Mouse (Mus musculus): Measurements from ENCODE around the gene Rreb1. TPM values are rescaled to one million over a fixed set of nuclear protein-coding genes. Genes with fewer than 3 reads are reported as not detected.

The Rreb1 gene
- polyA plus RNA-seq, 2 experiments: 19.0 to 21.4 TPM

DNA sequence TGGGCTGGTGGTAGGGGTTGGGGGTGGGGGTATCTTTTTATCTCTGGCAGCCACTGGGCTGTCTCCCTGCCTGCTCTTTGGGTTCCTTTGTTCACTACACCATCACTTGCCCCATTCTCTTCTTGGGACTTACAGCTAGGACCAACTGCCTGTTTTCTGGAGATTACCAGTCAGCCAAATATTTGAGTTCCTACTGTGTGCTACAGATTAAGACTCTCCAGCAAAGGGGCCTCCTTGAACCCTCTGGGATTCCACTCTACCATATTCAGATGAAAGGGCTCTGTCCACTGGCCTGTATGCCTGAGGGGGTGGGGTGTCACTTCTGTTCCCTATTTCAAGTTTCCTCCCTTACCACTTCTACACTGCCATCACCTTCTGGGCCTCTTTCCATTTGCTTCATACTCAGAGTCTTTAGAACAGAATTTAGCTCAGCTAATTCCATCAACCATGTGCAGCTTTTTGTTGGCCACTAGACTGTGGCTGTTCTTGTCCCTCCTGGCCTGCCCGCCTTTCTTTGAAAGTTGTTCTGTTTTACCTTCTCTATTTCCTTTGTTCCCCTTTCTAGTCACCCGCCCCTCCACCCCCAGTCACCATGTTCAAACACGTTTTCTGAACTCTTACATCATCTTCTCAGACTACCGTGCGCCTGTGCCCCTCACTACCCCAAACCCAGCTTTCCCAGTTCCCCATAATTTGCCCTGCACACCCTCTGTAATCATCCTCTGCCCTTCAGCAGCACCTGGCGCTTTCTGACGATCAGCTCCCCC, 95.1 kb downstream of the Rreb1 start:
- H3K4me3 ChIP-seq (replicated peaks; ENCODE audit: low read length): no peak overlapping the region
- ATAC-seq (ENCODE audit: low FRiP score, low read depth) (no peak), DNase-seq (ENCODE audit: low spot score) (no peak)
- 67% methylated on average over 7 of the region's 7 CpGs for WGBS
- H3K27ac ChIP-seq (replicated peaks; ENCODE audit: low read depth, low read length): no peak overlapping the region
- H3K9me3 ChIP-seq (ENCODE audit: control insufficient read depth, low read length): no peaks in the 10 kb centered on the region
- no peak for TF ChIP-seq POLR2A (IDR thresholded peaks at IDR 0.05; ENCODE audit: borderline replicate concordance, extremely low read depth, insufficient read depth, insufficient read length)
- H3K27me3 ChIP-seq (ENCODE audit: control insufficient read depth, insufficient read depth, low read length): no peaks in the 10 kb centered on the region
- H3K36me3 ChIP-seq (ENCODE audit: control insufficient read depth, insufficient read depth, low read length): no peaks in the 10 kb centered on the region; the same call in 1 of the 2 replicates
- H3K9ac ChIP-seq (ENCODE audit: low read depth, low read length, severe bottlenecking): no peak overlapping the region
- no peak overlapping the region for H3K4me2 ChIP-seq (replicated peaks; ENCODE audit: low read depth, low read length, severe bottlenecking)
- peaks cover 12% of the 10 kb centered on the region for H3K4me1 ChIP-seq (ENCODE audit: control insufficient read depth, insufficient read depth, low read length)

GRCm38 (mm10) chr13:37875919-37876318, 97.7 kb downstream of the Rreb1 start:
- Histone ChIP-seq H3K4me3 (replicated peaks; ENCODE audit: low read length) (no peak overlapping the region), H3K4me2 (replicated peaks; ENCODE audit: low read depth, low read length, severe bottlenecking) (no peak overlapping the region), H3K9me3 (ENCODE audit: control insufficient read depth, low read length) (no peaks in the 10 kb centered on the region), H3K27ac (replicated peaks; ENCODE audit: low read depth, low read length) (no peak overlapping the region), H3K4me1 (ENCODE audit: control insufficient read depth, insufficient read depth, low read length) (peaks cover 35% of the 10 kb centered on the region), H3K27me3 (ENCODE audit: control insufficient read depth, insufficient read depth, low read length) (no peaks in the 10 kb centered on the region), H3K36me3 (ENCODE audit: control insufficient read depth, insufficient read depth, low read length) (no peaks in the 10 kb centered on the region), H3K9ac (ENCODE audit: low read depth, low read length, severe bottlenecking) (no peak overlapping the region)
- DNase-seq (ENCODE audit: low spot score): no peak
- ATAC-seq (ENCODE audit: low FRiP score, low read depth): no peak
- 83% methylated on average over 2 of the region's 2 CpGs for WGBS
- no peak for TF ChIP-seq POLR2A (IDR thresholded peaks at IDR 0.05; ENCODE audit: borderline replicate concordance, extremely low read depth, insufficient read depth, insufficient read length)

- Histone ChIP-seq H3K27me3 (ENCODE audit: control insufficient read depth, insufficient read depth, low read length) (no peaks in the 10 kb centered on the region), H3K4me2 (replicated peaks; ENCODE audit: low read depth, low read length, severe bottlenecking) (no peak overlapping the region), H3K9me3 (ENCODE audit: control insufficient read depth, low read length) (no peaks in the 10 kb centered on the region), H3K4me1 (ENCODE audit: control insufficient read depth, insufficient read depth, low read length) (peaks cover 35% of the 10 kb centered on the region), H3K36me3 (ENCODE audit: control insufficient read depth, insufficient read depth, low read length) (no peaks in the 10 kb centered on the region), H3K4me3 (replicated peaks; ENCODE audit: low read length) (no peak overlapping the region), H3K9ac (ENCODE audit: low read depth, low read length, severe bottlenecking) (no peak overlapping the region), H3K27ac (replicated peaks; ENCODE audit: low read depth, low read length) (no peak overlapping the region)
- 80% methylated on average over 5 of the region's 5 CpGs for WGBS
- ATAC-seq (ENCODE audit: low FRiP score, low read depth): no peak
- no peak for TF ChIP-seq POLR2A (IDR thresholded peaks at IDR 0.05; ENCODE audit: borderline replicate concordance, extremely low read depth, insufficient read depth, insufficient read length)
- no peak for DNase-seq (ENCODE audit: low spot score)
Observed at GRCm38 (mm10) chr13:37876366-37876765, 98.2 kb downstream of the Rreb1 start.

DNA sequence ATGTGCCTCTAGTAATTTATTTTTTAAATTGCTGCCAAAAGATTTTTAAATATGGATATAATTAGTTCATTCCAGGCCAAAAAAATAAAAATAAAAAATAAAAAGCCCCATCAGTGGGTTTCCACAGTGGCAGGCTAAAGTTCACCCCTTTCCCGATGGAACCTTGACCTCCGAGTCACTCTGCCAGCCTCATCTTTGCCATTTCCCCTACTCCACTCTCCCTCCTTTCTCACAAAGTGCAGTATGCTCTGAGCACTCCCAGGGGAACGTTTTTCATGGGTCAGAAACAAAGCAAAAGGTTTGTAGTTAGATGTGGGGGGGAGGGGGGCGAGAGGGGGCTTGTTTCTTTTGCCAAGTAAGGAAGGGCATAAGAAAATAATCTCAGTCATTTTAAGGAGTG, 98.6 kb downstream of the Rreb1 start:
- no peak for DNase-seq (ENCODE audit: low spot score)
- Histone ChIP-seq H3K27ac (replicated peaks; ENCODE audit: low read depth, low read length) (no peak overlapping the region), H3K9ac (ENCODE audit: low read depth, low read length, severe bottlenecking) (no peak overlapping the region), H3K36me3 (ENCODE audit: control insufficient read depth, insufficient read depth, low read length) (no peaks in the 10 kb centered on the region), H3K4me3 (replicated peaks; ENCODE audit: low read length) (no peak overlapping the region), H3K9me3 (ENCODE audit: control insufficient read depth, low read length) (no peaks in the 10 kb centered on the region), H3K27me3 (ENCODE audit: control insufficient read depth, insufficient read depth, low read length) (no peaks in the 10 kb centered on the region), H3K4me2 (replicated peaks; ENCODE audit: low read depth, low read length, severe bottlenecking) (no peak overlapping the region), H3K4me1 (ENCODE audit: control insufficient read depth, insufficient read depth, low read length) (peaks cover 35% of the 10 kb centered on the region)
- ATAC-seq (ENCODE audit: low FRiP score, low read depth): no peak
- no peak for TF ChIP-seq POLR2A (IDR thresholded peaks at IDR 0.05; ENCODE audit: borderline replicate concordance, extremely low read depth, insufficient read depth, insufficient read length)
- WGBS: 59% methylated on average over 4 of the region's 4 CpGs

GRCm38 (mm10) chr13:37877241-37877640, 99.0 kb downstream of the Rreb1 start:
- no peak overlapping the region for H3K4me2 ChIP-seq (replicated peaks; ENCODE audit: low read depth, low read length, severe bottlenecking)

More at GRCm38 (mm10) chr13:37877241-37877640, 99.0 kb downstream of the Rreb1 start:
- peaks cover 35% of the 10 kb centered on the region for H3K4me1 ChIP-seq (ENCODE audit: control insufficient read depth, insufficient read depth, low read length)
- H3K27me3 ChIP-seq (ENCODE audit: control insufficient read depth, insufficient read depth, low read length): no peaks in the 10 kb centered on the region
- H3K4me3 ChIP-seq (replicated peaks; ENCODE audit: low read length): no peak overlapping the region
- DNase-seq (ENCODE audit: low spot score): no peak
- H3K36me3 ChIP-seq (ENCODE audit: control insufficient read depth, insufficient read depth, low read length): no peaks in the 10 kb centered on the region
- WGBS: 50% methylated on average over 3 of the region's 3 CpGs
- TF ChIP-seq POLR2A (IDR thresholded peaks at IDR 0.05; ENCODE audit: borderline replicate concordance, extremely low read depth, insufficient read depth, insufficient read length): no peak
- H3K27ac ChIP-seq (replicated peaks; ENCODE audit: low read depth, low read length): no peak overlapping the region
- ATAC-seq (ENCODE audit: low FRiP score, low read depth): no peak
- no peaks in the 10 kb centered on the region for H3K9me3 ChIP-seq (ENCODE audit: control insufficient read depth, low read length)
- no peak overlapping the region for H3K9ac ChIP-seq (ENCODE audit: low read depth, low read length, severe bottlenecking)
